Mouse (Mus musculus): ENCODE results near the gene D5Ertd579e.

DNA sequence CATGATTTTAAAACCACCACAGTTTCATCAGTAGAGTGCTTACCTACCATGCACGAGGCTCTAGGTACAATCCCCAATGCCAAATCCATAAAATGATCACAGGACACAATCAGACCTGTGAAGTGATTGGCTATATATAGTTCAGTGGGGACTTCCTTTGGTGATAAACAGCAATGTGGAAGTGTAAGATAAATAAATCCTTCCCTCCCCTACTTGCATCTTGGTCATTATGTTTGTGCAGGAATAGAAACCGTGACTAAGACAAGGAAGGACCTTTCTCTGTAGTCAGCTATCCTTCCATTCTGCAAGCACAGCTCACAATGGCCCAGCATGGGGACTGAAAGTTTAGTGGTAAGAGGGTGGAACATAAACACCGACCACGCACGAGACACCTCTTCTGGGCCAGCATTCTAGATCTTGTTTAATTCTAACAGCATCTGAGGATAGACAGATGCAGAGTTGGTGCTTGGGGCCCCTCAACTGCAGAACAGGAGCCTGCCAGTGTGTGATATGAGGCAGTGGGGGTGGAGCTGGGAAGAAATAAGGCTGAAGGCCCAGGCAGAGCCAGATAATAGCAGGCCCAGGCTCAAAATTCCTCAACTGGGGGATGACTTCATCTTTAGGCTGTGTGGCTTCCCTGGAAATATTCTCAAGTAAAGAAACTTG is 25.0 kb upstream of the D5Ertd579e start:
- TF ChIP-seq CTCF (IDR thresholded peaks at IDR 0.05; ENCODE audit: insufficient read depth, low read depth, low read length) (no peak), POLR2A (IDR thresholded peaks at IDR 0.05; ENCODE audit: insufficient read depth, low read depth, low read length) (no peak)
